Mouse (Mus musculus): ENCODE measurements at regions not wholly inside any gene's neighbourhood (a gene's known extent, or its start where the extent isn't known, plus 50 kb on each side); places are given as distances from the start of the nearest gene placed in this dataset.

- peak; percentile 4 to 89; a peak in 2 of 4 replicates for TF ChIP-seq CTCF (conservative IDR thresholded peaks at IDR 0.05 in 1 of 2, IDR thresholded peaks at IDR 0.05 in 1 of 2; ENCODE audit: low read depth in 2 of 2, low read length in 2 of 2)
- no peak for TF ChIP-seq POLR2A (IDR thresholded peaks at IDR 0.05; ENCODE audit: low read depth, low read length)
- TF ChIP-seq BHLHE40 (IDR thresholded peaks at IDR 0.05; ENCODE audit: low read depth, low read length): no peak
- no peak for TF ChIP-seq HCFC1 (IDR thresholded peaks at IDR 0.05; ENCODE audit: low read depth, low read length)
- TF ChIP-seq ETS1 (conservative IDR thresholded peaks at IDR 0.05; ENCODE audit: low read depth, low read length): no peak
- TF ChIP-seq KAT2A (IDR thresholded peaks at IDR 0.05; ENCODE audit: insufficient replicate concordance, low read length): no peak
These were observed 93.5 kb upstream of the P3h2 start for GRCm38 (mm10) chr16:26199125-26199524.

Measured in CH12.LX (cell line).